Mouse (Mus musculus) liver, postnatal 0 days (tissue): ENCODE results near the gene Ggt5. TPM values are rescaled to one million over a fixed set of nuclear protein-coding genes. Genes with fewer than 3 reads are reported as not detected.

Experiments used
- ATAC-seq: fragments of 200-750 bp; cut with Nextera tagmentation; 2 replicates; pipeline ENCODE4 v1.8.0; 2017; ENCODE audit warnings: mild to moderate bottlenecking, moderate library complexity
- DNase-seq: peaks from one replicate; pipeline ENCODE4 v3.0.0-alpha.2; 2016
- H3K27ac ChIP-seq: fragments of 300-500 bp; sonication (generic); 2 replicates; pipeline ENCODE4 v1.5.1; 2014; ENCODE audit warnings: antibody characterized with exemption, moderate library complexity, mild to moderate bottlenecking, low read depth
- H3K27me3 ChIP-seq: fragments of 300-500 bp; sonication (generic); 2 replicates; pipeline ENCODE4 v1.6.1; 2014; ENCODE audit warnings: low read length, control low read depth, mixed read lengths; ENCODE audit not compliant: insufficient read depth
- H3K36me3 ChIP-seq: fragments of 300-500 bp; sonication (generic); replicated peaks from 2 replicates; pipeline ENCODE4 v1.6.1; 2014; ENCODE audit warnings: mild to moderate bottlenecking, control low read depth, low read length, moderate library complexity, mixed read lengths; ENCODE audit not compliant: insufficient read depth
- H3K4me1 ChIP-seq: fragments of 300-500 bp; sonication (generic); 2 replicates; pipeline ENCODE4 v1.6.1; 2014; ENCODE audit warnings: antibody characterized with exemption, mild to moderate bottlenecking, control low read depth; ENCODE audit not compliant: insufficient read depth
- H3K4me2 ChIP-seq: fragments of 300-500 bp; sonication (generic); 2 replicates; pipeline ENCODE4 v1.6.1; 2014; ENCODE audit warnings: low read depth, mild to moderate bottlenecking, low read length, moderate library complexity, mixed read lengths
- H3K4me3 ChIP-seq: fragments of 300-500 bp; sonication (generic); 2 replicates; pipeline ENCODE4 v1.5.1; 2014; ENCODE audit warnings: low read depth, low read length
- H3K9ac ChIP-seq: fragments of 300-500 bp; sonication (generic); replicated peaks from 2 replicates; pipeline ENCODE4 v1.6.1; 2014; ENCODE audit warnings: mild to moderate bottlenecking, moderate library complexity
- H3K9me3 ChIP-seq: fragments of 300-500 bp; sonication (generic); 2 replicates; pipeline ENCODE4 v1.6.1; 2016; ENCODE audit warnings: mild to moderate bottlenecking, control low read depth, low read length, mixed read lengths
- CTCF ChIP-seq: sonication (generic); IDR thresholded peaks from 2 replicates; pipeline ENCODE4 v1.5.1; 2016; ENCODE audit warnings: antibody characterized with exemption, low read depth
- EP300 ChIP-seq: IDR thresholded peaks from 2 replicates; pipeline ENCODE4 v1.6.1; 2016; ENCODE audit warnings: antibody characterized with exemption, low read depth, mild to moderate bottlenecking
- WGBS: fragments of 180-500 bp; shearing (Covaris S2); extraction: QIAGEN DNeasy Blood & Tissue Kit; methylation state at CpG from one replicate; pipeline ENCODE4 v1.1.7; 2014; ENCODE audit not compliant: insufficient replicate concordance; 5-methylcytosine and 5-hydroxymethylcytosine counted together
- polyA plus RNA-seq: library from polyadenylated mRNA; unstranded; fragments of >200 nt; fragmentation: Nextera tagmentation; extraction: Ambion mirVana; gene quantifications from 2 replicates; pipeline ENCODE4 v1.2.1, GENCODE M21; 2015

Ggt5 gene
- polyA plus RNA-seq, 1 experiment from 2014 or later, result 1.4 TPM

DNA sequence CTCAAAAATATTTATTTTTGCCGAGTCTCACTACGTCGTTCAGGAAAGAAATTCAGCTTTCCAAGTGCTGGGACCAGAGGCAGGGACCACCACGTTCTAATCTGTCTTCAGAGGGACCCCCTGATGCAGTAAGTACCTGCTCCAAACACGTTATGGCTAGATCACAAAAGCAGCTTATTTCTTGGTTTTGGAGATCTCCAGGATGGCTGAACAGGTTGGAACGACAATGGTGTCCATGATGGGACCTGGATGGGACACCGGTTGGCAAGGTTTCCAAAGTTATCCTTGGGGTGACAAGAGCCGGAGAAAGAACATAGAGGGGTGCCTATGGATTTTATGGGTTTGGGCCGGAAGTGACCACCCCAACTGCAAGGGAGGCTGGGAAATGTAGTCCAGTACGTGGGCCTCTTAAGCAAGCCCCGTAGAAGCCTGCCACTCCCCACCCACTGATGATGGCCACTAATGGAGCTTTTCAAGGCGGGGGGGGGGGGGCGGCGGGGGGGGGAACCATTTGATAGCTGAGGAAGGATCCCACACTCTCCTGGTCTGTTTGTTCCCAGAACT, 44.5 kb downstream of the Ggt5 start:
- H3K9me3 ChIP-seq, result peaks cover 3% of the 10 kb centered on the region; the same call in 1 of the 2 replicates
- no peak overlapping the region for H3K27ac ChIP-seq
- WGBS, result 70% methylated on average over 14 of the region's 14 CpGs
- no peaks in the 10 kb centered on the region for H3K4me1 ChIP-seq
- no peak overlapping the region for H3K4me2 ChIP-seq
- DNase-seq, result no peak
- no peak overlapping the region for H3K9ac ChIP-seq
- H3K4me3 ChIP-seq, result no peak overlapping the region
- TF ChIP-seq EP300, result no peak
- no peak for TF ChIP-seq CTCF
- no peaks in the 10 kb centered on the region for H3K36me3 ChIP-seq
- ATAC-seq, result no peak
- no peaks in the 10 kb centered on the region for H3K27me3 ChIP-seq

DNA sequence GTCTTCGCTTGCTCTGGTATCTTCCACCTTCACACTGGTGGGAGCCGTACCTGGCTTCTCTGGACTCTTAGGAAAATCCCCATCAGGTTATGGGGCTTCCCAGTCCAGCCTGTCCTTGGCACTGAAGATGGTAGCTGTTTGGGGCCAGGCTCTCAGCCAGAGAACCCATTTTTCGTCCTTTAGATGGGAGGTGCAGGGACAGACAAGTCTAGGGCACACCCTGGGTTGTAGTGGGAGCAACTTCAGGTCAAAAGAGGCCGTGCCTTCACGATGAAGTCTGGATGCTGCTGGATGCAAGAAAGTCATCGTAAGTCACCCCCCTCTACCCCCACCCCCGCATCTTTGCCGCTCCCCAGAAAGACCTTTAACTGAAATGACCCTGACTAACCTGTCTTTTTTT, 45.5 kb downstream of the Ggt5 start:
- Histone ChIP-seq H3K9ac (no peak overlapping the region), H3K9me3 (no peaks in the 10 kb centered on the region), H3K4me1 (no peaks in the 10 kb centered on the region), H3K27ac (no peak overlapping the region), H3K4me2 (no peak overlapping the region), H3K4me3 (no peak overlapping the region), H3K27me3 (no peaks in the 10 kb centered on the region), H3K36me3 (no peaks in the 10 kb centered on the region)
- ATAC-seq, result no peak
- TF ChIP-seq CTCF (no peak), EP300 (no peak)
- DNase-seq, result no peak
- 83% methylated on average over 8 of the region's 8 CpGs for WGBS

DNA sequence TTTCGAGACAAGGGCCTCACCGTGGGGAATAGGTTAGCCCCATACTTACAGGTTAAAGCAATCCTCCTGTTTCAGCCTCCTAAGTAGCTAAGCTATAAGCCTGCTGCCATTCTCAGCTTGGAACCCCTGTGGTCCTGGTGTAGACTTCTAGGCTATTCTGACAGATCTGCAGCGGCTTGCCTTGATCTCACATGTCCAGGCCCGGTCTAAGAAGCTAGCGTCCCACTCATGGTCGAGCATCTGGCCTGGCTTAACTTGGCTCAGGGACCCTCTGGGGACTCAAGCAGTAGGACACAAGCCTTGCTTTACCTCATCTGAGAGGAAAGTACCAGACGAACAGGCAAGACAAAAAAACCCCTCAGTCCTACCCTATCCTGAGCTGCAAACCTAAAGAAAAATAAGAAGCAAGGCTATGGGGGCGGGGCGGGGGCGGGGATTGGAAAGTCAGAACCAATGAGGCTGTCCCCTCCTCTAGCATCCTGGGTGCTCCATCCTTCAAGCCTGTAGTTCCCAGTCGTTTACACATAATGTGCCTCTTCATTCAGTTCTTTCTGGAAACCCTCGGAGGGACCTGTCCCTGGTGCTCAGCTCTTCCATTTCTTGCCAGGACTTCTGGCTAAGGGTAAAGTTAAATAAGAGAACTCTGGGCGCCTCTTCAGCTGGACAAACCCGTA, 46.0 kb downstream of the Ggt5 start:
- Histone ChIP-seq H3K36me3 (no peaks in the 10 kb centered on the region), H3K27me3 (no peaks in the 10 kb centered on the region), H3K4me1 (no peaks in the 10 kb centered on the region), H3K4me3 (no peak overlapping the region), H3K9ac (no peak overlapping the region), H3K9me3 (no peaks in the 10 kb centered on the region), H3K4me2 (no peak overlapping the region), H3K27ac (no peak overlapping the region)
- WGBS, result 68% methylated on average over 14 of the region's 14 CpGs
- DNase-seq (no peak), ATAC-seq (no peak)
- no peak for TF ChIP-seq EP300
- no peak for TF ChIP-seq CTCF

DNA sequence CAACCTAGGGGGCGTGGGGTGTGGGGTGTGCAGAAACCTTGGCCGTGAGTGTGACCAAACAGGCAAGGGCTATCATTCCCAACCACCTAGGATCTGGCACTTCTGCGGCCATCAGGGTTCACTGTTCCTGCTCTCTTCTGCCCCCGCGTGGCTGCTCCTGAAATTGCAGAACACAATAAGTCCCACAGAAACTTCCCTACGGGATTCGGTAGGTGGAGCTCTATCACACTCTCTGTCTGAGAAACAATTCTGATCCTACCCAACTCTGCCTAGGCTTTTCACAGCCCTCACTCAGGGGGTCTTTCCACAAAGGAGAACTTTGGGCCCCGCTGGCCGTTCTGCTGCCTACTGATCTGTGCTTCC, 46.5 kb downstream of the Ggt5 start:
- TF ChIP-seq CTCF, result peak; percentile 97
- no peak for TF ChIP-seq EP300
- Histone ChIP-seq H3K4me1 (no peaks in the 10 kb centered on the region), H3K4me3 (no peak overlapping the region), H3K9me3 (no peaks in the 10 kb centered on the region), H3K27ac (no peak overlapping the region), H3K36me3 (no peaks in the 10 kb centered on the region), H3K9ac (no peak overlapping the region), H3K27me3 (no peaks in the 10 kb centered on the region), H3K4me2 (no peak overlapping the region)
- DNase-seq (peak; percentile 85), ATAC-seq (peak; percentile 52; the same call in 1 of the 2 replicates)
- WGBS, result 6% methylated on average over 9 of the region's 9 CpGs

DNA sequence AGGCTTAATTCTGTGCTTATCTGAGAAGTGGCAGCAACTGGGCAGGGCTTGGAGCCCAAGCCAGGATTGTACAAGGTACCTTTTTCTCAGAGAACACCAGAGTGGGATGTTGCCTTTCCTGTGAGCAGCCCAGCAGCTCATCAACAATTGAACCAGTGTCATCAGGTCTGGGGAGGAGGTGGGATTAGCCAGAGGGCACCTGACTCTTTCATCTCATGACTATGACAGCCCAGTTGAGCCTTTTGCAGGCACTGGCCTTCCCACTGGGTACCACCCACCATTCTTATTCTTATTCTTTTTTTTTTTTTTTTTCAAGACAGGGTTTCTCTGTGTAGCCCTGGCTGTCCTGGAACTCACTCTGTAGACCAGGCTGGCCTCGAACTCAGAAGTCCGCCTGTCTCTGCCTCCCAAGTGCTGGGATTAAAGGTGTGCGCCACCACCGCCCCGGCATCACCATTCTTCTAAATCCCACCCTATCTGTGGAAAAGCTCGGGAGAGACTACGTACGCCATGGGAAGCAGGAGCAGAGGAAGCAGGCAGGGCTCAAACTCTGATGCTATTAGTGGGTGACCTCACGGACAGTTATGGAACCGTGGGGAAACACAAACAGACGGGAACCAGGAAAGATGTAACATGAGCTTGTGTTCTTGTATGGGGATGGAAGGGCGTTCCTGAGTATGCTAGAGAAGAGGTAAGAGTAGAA, 47.1 kb downstream of the Ggt5 start:
- 89% methylated on average over 10 of the region's 12 CpGs for WGBS
- TF ChIP-seq CTCF, result no peak
- no peak for TF ChIP-seq EP300
- Histone ChIP-seq H3K4me3 (no peak overlapping the region), H3K36me3 (no peaks in the 10 kb centered on the region), H3K27me3 (no peaks in the 10 kb centered on the region), H3K27ac (no peak overlapping the region), H3K9ac (no peak overlapping the region), H3K4me1 (no peaks in the 10 kb centered on the region), H3K4me2 (no peak overlapping the region), H3K9me3 (no peaks in the 10 kb centered on the region)
- 0 out of 2 replicates have a peak, but pooled peaks have one; percentile 9 for ATAC-seq
- DNase-seq, result no peak

DNA sequence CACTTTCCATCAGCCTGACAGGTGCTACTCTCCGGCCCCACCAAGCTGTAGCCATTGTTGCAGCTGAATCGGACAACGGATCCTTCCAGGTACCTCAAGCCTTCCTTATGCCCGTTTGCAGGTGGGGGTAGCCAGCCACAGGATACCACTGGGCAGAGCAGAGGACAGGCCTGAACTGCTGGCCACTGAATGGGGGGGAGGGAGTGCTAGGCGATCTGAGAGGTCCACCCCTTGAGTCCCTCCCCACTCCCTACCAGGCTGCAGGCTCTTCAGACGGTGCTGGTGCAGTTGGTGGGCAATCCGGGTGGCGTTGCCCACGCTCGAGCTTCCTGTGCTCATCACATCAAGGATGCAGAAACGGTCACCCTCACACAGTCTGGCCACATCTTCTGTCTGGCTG, 48.6 kb downstream of the Ggt5 start:
- WGBS, result 84% methylated on average over 11 of the region's 11 CpGs
- H3K4me1 ChIP-seq, result no peaks in the 10 kb centered on the region
- no peak overlapping the region for H3K4me3 ChIP-seq
- no peak overlapping the region for H3K4me2 ChIP-seq
- no peak for DNase-seq
- TF ChIP-seq CTCF (no peak), EP300 (no peak)
- H3K27ac ChIP-seq, result no peak overlapping the region
- no peak overlapping the region for H3K9ac ChIP-seq
- no peaks in the 10 kb centered on the region for H3K27me3 ChIP-seq
- H3K36me3 ChIP-seq, result no peaks in the 10 kb centered on the region
- H3K9me3 ChIP-seq, result no peaks in the 10 kb centered on the region
- no peak for ATAC-seq
